Mouse (Mus musculus): ENCODE data around the gene Osbpl5.

DNA sequence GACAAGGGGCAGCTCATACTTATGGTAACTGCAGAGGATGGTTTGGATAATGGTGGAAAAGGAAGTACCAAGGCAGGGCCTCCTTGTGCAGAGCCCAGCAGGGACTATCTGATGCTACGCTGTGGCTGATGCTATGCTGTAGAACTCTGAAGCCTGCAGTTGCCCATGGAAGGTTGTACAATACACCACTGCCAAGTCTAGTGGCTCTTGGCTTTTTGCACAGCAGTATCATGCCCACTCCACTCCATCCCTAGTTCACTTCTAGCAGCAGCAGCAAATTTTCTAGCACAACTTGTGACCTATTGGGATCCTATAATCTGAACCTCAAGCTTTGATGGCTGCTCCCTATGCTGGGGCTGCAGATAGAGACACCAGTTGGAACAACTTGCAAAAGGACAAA is 75.2 kb downstream of the Osbpl5 start:
- TF ChIP-seq CTCF (IDR thresholded peaks at IDR 0.05; ENCODE audit: low read depth) (no peak), EP300 (optimal IDR thresholded peaks at IDR 0.05) (no peak)

Data from stomach, postnatal 0 days (tissue).